Mouse (Mus musculus) neural tube, embryonic 13.5 days (tissue): ENCODE results near the gene Baat. TPM values are rescaled to one million over a fixed set of nuclear protein-coding genes. Genes with fewer than 3 reads are reported as not detected.

Experiments
- polyA plus RNA-seq: library from polyadenylated mRNA; unstranded; fragments of >200 nt; fragmentation: Nextera tagmentation; extraction: Ambion mirVana; gene quantifications from 2 replicates; pipeline ENCODE4 v1.2.1, GENCODE M21; 2015

Baat gene
- polyA plus RNA-seq, 1 experiment from 2014 or later = not detected

Other genes starting within 250 kb of the Baat start
- gene Acnat2, start 98.4 kb downstream of the Baat start, polyA plus RNA-seq = not detected in 2 replicates
- not detected in 2 replicates for gene Acnat1, start 32.6 kb downstream of the Baat start, polyA plus RNA-seq
- gene Mrpl50, start 14.5 kb upstream of the Baat start, polyA plus RNA-seq = 83.3 and 84.1 TPM in 2 replicates
- gene Zfp189, start 14.6 kb upstream of the Baat start, polyA plus RNA-seq = 11.1 and 13.0 TPM in 2 replicates
- gene Aldob, start 43.0 kb upstream of the Baat start, polyA plus RNA-seq = 0.46 TPM in 1 of 2 replicates, not detected in the other
- 59.6 and 67.2 TPM in 2 replicates for gene Tmem246, start 91.3 kb upstream of the Baat start, polyA plus RNA-seq
- gene Rnf20, start 125.4 kb upstream of the Baat start, polyA plus RNA-seq = 49.1 and 52.9 TPM in 2 replicates
- gene Ppp3r2, start 175.5 kb upstream of the Baat start, polyA plus RNA-seq = 0.18 and 0.25 TPM in 2 replicates